Mouse (Mus musculus): ENCODE results near the gene Klrb1b.

Klrb1b gene

DNA sequence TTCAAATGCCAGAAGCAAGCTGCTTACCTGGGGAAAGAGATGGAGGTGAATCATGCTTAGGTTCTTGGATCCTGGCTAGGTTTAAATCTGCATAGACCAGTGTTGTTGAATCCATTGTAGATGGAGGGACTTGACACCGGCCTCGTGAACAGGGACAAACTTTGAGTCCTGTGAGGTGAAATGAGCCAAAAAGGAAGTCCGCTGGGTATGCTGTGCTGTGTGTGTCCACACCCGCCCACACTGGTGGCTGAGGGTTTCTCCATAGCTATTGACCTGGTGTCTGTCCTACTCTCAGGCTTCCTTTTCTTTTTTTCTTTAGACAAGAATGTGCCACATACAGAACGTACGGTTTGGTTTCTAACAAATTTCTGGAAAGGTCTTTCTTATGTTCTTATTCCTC is at the start of gene Klrb1b, which contains the start of gene Gm44511:
TSS of gene Klrb1b (minus strand) at position 200 of the 400 bp plus-strand sequence.
TSS of gene Gm44511 (minus strand) at position 184 of the 400 bp plus-strand sequence.
- no peak for DNase-seq (ENCODE audit: low spot score)

DNA sequence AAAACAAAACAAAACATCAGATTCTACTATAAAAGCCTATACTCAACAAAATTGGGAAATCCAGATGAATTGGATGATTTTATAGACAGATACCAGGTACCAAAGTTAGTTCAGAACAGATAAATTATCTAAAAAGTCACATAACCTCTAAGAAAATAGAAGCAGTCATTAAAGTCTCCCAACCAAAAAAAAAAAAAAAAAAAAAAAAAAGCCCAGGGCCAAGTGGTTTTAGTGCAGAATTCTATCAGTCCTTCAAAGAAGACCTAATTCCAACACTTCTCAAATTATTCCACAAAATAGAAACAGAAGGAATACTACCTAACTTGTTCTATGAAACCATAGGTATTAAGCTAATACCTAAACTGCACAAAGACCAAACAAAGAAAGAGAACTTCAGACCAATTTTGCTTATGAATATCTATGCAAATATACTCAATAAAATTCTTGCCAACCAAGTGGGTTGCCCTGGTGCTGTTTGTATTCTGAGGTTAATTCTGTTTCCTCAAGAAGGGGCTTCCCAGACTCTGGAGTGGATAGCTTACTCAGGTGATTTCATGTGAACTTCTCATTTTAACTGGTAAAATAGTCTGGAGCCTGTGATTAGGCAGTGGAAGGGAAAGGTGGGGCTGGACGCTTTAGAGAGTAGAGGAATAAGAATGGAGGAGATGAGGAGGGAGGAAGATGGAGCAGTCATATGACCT is 45.9 kb upstream of the Klrb1b start:
- DNase-seq (ENCODE audit: low spot score), result no peak

- DNase-seq (ENCODE audit: low spot score), result no peak
These were observed 42.7 kb upstream of the Klrb1b start for GRCm38 (mm10) chr6:128868861-128869260.

- DNase-seq (ENCODE audit: low spot score), result no peak
These were observed 31.8 kb upstream of the Klrb1b start for GRCm38 (mm10) chr6:128857976-128858375.

DNA sequence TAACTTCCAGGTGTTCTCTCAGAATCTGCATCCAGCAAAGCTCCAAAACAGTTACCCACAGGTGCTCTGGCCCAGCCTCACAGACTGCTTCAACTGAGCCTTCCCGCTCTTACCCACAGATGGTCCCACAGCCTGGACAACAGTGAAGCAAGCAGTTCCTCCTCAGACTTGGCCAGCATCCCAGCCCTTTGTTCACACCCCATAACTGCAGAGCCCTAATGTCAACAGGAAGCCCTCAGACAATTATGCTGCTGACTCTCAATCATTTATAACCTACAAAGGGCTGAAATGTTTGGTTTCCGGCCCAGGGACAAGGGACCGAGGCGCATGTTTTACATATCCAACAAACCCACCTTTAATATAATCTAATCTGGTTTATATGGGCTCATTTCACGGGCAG is 30.1 kb upstream of the Klrb1b start:
- peak; percentile 43 for DNase-seq (ENCODE audit: low spot score)

- DNase-seq (ENCODE audit: low spot score), result no peak
These were observed 29.3 kb upstream of the Klrb1b start for GRCm38 (mm10) chr6:128855477-128855876.

DNA sequence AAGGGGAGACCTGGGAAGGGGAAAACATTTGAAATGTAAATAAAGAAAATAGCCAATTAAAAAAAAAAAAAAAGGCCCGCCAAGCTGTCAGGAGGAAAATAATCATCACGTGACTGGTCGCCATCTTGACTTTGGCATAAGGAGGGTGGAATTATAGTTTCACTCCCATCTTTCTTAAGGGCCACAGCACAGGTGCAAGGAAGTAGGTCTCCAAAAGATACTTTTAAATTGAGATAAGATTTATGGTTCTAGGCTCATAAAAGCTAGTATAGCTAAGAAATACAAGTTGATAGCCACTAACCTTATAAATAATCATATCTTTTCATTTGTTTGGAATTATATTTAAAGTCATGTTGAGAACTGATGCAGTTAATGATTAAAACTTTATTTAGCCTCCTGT is 28.8 kb upstream of the Klrb1b start:
- DNase-seq (ENCODE audit: low spot score), result no peak

- peak; percentile 70 for DNase-seq (ENCODE audit: low spot score)
These were observed 28.1 kb upstream of the Klrb1b start for GRCm38 (mm10) chr6:128854024-128854820.

DNA sequence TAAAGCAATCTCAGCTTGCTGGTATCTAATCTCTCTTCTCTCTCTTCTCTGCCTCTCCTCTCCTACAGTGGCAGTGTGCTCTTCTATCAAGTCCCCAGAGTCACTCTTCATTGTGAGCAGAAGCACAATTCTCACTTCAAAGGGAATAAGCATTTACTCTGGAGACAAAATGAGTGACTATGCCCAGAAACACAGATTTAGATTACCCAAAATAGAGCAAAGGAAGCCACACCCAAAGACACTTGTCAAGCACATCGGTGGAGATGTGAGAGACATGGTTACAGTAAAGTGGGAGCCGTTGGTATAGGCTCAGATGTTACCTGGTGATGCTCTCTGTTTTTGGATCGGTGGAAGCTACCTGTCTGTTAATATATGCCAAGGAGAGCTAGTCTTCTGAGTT is 26.6 kb upstream of the Klrb1b start:
- no peak for DNase-seq (ENCODE audit: low spot score)

GRCm38 (mm10) chr6:128851151-128851550 is 25.0 kb upstream of the Klrb1b start:
- DNase-seq (ENCODE audit: low spot score), result no peak

GRCm38 (mm10) chr6:128850671-128851070 is 24.5 kb upstream of the Klrb1b start:
- DNase-seq (ENCODE audit: low spot score), result no peak

DNA sequence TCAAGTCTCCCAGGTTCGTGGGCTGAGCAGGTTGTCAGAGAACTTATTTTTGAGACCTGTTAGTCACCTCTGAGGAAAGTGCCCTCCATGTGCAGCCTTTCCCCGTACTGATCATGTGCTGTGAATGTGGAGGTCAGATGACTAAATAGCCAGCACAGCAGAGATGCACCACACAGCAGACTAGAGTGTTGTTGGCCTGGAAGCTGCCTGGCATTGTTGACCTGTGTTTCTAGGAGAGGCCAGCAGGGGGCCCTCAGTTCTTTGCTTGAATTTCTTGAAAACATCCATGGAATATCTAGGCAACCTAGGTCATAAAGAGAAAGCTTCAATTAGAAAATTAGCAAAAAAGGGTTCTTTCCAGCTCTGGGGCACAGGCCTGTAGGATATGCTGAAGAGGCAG is 23.8 kb upstream of the Klrb1b start:
- no peak for DNase-seq (ENCODE audit: low spot score)

DNA sequence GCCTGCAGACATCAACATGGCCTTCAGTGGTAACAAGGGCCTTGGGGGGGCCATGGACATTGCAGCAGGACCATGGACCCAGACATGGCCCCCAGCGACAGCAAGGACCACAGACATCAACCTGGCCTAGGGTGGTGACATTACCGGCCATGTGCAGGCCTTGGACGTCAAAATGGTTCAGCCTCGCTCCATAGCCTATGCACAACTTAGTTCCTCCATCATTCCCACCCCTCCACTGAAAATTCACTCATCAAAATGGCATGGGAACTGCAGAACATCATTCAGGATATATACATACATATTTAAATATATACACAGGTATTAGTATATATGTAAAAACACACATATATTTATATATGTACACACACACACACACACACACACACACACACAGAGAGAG is 21.3 kb upstream of the Klrb1b start:
- no peak for DNase-seq (ENCODE audit: low spot score)

DNA sequence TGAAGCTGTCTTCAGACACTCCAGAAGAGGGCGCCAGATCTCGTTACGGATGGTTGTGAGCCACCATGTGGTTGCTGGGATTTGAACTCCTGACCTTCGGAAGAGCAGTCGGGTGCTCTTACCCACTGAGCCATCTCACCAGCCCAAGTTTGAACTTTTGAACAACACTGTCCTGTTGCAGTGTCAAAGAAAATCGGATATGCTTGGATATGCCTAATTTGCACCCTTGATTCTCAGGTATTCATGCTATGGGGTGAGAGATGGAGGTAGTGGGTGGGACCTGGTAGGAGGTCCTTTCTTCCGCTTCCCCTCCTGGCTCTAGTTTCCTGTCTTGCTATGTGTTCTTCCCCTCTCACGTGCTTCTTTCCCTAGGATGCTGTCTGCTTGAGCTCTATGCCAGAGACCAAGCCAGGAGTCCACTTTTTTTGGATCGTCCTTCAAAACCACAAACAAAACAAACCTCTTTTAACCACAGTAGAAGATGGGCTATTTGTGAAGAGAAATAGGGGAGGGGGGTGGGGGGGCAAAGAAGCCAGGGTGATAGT is 19.9 kb upstream of the Klrb1b start:
- no peak for DNase-seq (ENCODE audit: low spot score)

GRCm38 (mm10) chr6:128845319-128845979 is 19.3 kb upstream of the Klrb1b start:
- DNase-seq (ENCODE audit: low spot score), result peak; percentile 70

GRCm38 (mm10) chr6:128844586-128845080 is 18.5 kb upstream of the Klrb1b start:
- no peak for DNase-seq (ENCODE audit: low spot score)

DNA sequence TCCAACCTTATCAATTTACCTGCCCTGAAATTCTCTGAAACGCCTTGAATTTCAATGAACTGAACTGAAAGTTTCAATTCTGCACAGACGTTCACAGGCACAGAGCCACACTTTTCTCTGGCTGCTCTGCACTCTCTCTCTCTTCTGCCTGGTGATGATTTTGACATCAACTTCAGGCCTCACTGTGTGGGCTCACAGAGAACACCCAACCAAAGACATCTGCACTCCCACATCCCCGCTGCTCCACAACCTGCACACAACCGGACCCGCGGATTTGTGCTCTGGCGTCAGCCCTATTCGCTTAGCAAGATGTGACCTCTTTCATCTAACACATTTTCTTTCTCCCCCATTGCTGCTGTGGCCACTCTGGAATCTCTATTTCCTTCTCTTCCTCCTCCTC is 18.0 kb upstream of the Klrb1b start:
- DNase-seq (ENCODE audit: low spot score), result no peak

DNA sequence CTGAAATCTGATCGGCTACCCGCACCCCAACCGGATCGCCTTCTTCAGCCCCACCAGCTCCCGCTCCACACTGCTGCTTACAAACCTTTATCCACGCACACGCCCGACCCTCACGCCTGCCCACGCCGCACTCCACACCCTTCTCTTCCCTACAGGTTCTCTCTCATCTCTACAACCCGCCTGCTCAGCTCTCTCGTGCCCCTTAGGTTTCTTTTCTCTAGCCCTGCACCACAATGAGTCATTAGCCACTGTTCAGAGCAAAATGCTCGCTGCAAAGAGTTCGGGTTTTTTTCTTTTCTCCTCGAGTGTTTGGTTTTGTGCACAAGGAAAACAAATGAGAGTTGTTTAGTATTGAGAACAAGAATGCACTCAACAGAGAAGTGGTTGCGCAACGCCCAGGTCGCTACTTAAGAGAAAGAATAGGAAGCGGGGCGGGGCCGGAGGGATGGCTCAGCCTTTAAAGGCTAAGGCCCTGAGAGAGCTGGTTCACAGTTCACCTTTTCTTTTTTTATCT is 17.4 kb upstream of the Klrb1b start:
- DNase-seq (ENCODE audit: low spot score), result peak; percentile 65

DNA sequence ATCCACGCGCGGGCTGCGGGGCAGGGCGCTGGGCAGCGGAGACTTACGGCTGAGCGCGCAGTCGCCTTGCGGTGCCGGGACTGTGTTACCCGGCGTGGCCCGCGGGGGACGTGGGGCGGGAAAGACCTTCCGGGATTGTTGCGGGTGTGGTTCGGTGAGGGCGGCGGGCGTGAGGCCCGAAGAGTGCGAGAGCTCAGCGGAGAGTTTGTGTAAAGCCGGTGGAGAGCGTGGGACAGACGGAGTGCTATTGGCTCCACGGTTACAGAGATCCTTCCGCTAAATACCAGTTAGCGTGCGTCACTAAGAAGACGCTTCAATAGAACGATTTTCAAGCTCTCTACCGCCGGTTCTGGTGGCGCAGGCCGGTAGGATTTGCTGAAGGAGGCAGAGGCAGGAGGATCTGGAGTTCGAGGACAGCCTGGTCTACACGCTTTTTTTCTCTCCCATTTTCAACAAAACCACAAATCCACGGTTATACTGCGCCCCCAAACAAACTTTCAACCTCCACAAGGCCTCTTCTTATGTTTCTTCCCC is 16.9 kb upstream of the Klrb1b start:
- DNase-seq (ENCODE audit: low spot score), result peak; percentile 83

DNA sequence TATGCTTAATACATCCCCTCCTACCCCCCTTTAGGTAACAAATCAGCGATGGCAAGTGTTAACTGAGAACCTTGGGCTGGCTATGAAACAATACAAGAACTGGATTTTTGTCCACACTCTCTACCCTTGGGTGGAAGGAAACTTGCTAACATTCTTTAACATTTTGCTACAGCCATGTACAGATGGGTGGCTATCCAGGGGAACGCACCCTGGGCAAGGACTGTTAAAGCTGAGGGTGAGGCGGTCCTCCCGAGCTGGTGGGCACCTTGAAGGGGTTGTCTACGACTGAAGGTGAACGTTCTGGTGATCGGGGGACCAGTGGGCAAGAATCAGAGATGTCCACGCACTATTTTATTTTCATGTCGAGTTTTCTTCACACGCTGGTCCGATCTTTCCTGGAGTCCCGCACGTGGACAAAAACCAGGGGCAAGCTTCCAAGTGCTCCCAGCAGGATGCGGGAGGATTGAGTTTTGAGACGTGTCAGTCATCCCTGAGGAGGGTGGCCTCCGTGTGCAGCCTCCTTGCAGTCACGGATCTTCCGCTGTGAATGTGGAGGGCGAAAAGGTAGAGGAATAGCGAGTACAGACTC is 16.3 kb upstream of the Klrb1b start:
- DNase-seq (ENCODE audit: low spot score), result no peak

DNA sequence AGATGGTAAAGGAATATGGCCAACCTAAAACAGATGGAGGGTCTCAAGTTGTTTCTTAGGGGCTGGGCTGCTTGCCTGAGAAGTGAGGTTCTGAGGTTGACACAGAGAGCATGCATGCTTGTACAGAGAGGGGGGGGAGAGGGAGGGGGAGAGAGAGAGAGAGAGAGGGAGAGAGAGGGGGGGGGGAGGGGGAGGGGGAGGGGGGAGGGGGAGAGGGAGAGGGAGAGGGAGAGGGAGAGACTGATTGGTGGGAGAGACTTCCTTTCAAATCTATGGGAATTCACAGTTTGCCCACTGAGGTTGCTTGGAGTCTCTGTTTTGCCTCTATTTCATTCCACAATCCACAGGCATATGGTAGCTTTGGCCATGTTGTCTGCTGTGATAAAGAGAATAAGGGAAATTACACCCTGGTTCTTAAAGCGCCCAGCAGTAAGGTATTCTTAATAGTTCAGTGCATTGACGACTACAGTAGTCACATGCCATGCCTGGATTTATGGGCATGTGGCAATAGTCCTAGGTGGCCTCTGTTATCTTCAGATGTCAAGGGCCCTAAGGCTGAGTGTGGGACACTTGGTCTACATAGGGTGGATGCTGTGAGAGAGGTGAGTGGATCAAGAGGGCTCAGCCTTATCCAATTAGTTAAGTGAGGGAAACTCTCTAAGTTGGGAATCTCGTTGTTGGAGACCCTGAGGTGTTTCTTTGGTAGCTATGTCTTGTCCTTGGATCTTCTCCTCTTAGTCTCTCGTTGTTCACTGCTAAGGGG is 15.4 kb upstream of the Klrb1b start:
- no peak for DNase-seq (ENCODE audit: low spot score)
